Mouse (Mus musculus) heart, postnatal 36 days (tissue): ENCODE results near the gene Sox6. TPM values are rescaled to one million over a fixed set of nuclear protein-coding genes. Genes with fewer than 3 reads are reported as not detected.
A peak's percentile ranks its signal among the peaks of the same experiment; 100 is the strongest.

Experiments
- DNase-seq, 2 experiments: peaks; one replicate each; pipeline ENCODE4 v3.0.0; 2021 to 2022
- intact Hi-C: fragments of 180-260 bp; cut with DNase I; formaldehyde crosslinking; loops from one replicate; pipeline ENCODE4 v1.15.1; 2025
- total RNA-seq, 2 experiments: library from RNA; stranded (reverse); gene quantifications; 2 replicates each; pipeline ENCODE4 v1.2.3; 2021

Gene Sox6
- total RNA-seq, 2 experiments from 2014 or later: 24.0 to 30.4 TPM

GRCm38 (mm10) chr7:115691091-115691490, 347.5 kb downstream of the Sox6 start:
- DNase-seq: no peak

GRCm38 (mm10) chr7:115686687-115687086, 351.9 kb downstream of the Sox6 start:
- DNase-seq: no peak
- intact Hi-C loops: no loop called here

More at GRCm38 (mm10) chr7:115691091-115691490, 347.5 kb downstream of the Sox6 start:
- intact Hi-C loops: no loop called here

DNA sequence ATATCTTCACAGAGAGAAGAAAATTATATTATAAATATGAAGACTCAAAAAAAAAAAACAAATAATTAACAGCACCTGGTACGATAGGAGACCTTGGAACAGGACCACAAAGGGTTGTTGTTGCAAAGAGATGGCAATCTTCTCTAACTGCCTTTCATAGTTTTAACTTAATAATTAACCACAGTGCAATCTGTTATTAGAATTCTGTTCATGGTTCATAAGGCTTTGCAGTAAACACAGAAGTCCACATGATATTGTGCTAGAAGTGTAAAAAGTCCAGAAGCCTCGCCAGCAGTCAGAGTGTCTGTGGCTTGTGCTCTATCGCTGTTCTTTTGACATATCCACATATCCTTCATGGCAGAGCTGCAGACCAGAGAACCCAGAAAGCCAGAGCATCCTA, 354.5 kb downstream of the Sox6 start:
- intact Hi-C loops: no loop called here

DNA sequence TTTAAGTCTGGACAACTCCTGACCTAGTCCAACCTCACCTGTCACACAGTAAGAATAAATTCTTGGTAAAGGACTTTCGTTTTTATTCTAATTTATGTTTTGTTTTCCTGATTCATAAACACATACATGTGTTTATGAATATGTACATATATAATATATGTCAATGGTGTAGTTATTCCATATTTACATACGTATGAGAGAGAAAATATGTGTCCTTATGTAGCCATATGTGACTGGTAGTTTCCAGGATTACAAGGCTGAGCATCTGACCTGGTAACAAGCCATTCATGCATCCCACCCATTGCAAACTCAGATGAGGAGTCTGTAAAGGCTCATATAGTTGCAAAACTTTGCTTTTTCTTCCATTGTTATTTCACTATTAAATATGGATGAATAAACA, 366.8 kb downstream of the Sox6 start:
- DNase-seq: no peak

More for the DNA sequence above, 354.5 kb downstream of the Sox6 start:
- DNase-seq: no peak

DNA sequence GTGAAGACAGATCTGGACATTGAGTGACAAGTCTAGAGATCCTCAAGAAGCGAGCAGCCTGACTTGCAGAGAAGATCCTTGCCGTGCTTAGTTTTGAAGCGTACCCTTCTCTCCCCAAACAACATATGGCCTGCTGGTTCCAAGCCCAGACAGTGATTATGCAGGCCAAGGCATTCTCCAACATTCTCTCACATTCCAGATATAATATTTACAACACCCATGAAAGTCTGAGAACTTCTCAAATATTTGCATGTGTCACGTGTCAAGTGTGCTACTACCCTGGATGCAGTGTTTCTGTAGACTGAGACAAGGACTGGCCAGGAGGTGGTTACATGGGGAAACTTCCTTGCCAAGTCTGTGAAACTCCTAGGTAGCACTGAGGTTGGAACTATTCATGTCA, 367.3 kb downstream of the Sox6 start:
- DNase-seq: no peak
- intact Hi-C loops: no loop called here

More for the DNA sequence above, 366.8 kb downstream of the Sox6 start:
- intact Hi-C loops: no loop called here

- intact Hi-C loops: loop anchor here (5.0 kb wide), 1 partner anchor 368 kb away; the partner anchor contains the start of genes 1110004F10Rik and Sox6
- DNase-seq: peak in 1 of 2 experiments; percentile 10
Measured at GRCm38 (mm10) chr7:115669207-115670004, 369.2 kb downstream of the Sox6 start.

- intact Hi-C loops: loop anchor here (5.0 kb wide), 1 partner anchor 370 kb away; the partner anchor contains the start of genes 1110004F10Rik and Sox6
- DNase-seq: no peak
Measured at GRCm38 (mm10) chr7:115666686-115667382, 371.8 kb downstream of the Sox6 start.

- DNase-seq: no peak
- intact Hi-C loops: no loop called here
Measured at GRCm38 (mm10) chr7:115663399-115663798, 375.2 kb downstream of the Sox6 start.

- intact Hi-C loops: no loop called here
- DNase-seq: no peak
Measured at GRCm38 (mm10) chr7:115662121-115662520, 376.5 kb downstream of the Sox6 start.

GRCm38 (mm10) chr7:115646696-115647095, 391.9 kb downstream of the Sox6 start:
- DNase-seq: no peak
- intact Hi-C loops: no loop called here

GRCm38 (mm10) chr7:115645971-115646447, 392.6 kb downstream of the Sox6 start:
- DNase-seq: no peak
- intact Hi-C loops: no loop called here

DNA sequence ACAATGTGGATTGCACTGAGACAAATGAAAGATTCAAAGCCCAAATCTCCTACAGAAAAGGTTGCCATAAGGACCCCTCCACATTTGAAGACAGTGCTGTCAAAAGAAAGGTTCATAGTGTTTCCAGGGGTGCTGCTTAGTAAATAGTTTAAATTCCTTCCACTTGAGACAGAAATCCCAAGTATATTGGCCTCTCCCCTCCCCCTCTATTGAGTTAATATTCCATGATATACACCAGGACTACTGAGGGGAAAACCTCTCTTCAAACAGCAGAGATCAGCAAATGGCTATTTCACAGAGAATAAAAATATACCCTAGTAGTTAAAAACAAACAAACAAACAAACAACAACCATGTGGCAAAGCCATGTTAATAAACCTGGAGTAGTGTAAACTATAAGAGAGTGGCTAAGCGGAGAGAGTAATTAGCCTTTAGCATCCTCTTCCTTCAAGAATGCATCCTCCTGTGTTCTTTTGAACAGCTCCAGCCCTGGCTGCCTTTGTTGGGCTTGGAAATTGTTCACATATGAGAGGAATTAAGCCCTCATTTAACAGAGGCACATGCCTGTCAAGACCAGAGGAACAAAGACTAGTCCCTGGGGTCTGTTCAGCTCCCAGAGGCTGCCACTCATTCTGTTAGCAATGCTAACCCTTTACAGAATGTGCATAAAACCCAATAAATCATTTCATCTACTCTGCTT, 393.2 kb downstream of the Sox6 start:
- intact Hi-C loops: no loop called here
- DNase-seq: no peak

GRCm38 (mm10) chr7:115630691-115631090, 407.9 kb downstream of the Sox6 start:
- intact Hi-C loops: no loop called here
- no peak for DNase-seq

GRCm38 (mm10) chr7:115630287-115630686, 408.3 kb downstream of the Sox6 start:
- intact Hi-C loops: no loop called here
- no peak for DNase-seq

DNA sequence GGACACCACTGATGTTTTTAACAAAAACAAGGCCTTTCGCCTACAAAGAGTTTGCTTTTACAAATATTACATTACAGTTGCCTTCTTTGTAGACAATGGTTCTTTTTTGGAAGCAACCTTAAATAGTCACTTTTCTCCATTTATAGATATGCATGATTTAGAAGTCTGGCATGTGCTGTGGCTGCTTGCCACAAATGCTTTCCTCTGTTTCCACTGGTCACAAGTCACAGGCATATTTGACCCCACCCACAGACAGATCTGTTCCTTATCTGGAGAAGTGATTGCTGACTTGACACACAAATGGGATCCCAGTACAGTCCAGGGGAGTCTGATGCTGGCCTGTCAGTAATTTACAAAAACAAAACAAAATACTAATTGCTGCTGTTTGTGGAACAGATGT, 409.8 kb downstream of the Sox6 start:
- DNase-seq: no peak
- intact Hi-C loops: no loop called here

DNA sequence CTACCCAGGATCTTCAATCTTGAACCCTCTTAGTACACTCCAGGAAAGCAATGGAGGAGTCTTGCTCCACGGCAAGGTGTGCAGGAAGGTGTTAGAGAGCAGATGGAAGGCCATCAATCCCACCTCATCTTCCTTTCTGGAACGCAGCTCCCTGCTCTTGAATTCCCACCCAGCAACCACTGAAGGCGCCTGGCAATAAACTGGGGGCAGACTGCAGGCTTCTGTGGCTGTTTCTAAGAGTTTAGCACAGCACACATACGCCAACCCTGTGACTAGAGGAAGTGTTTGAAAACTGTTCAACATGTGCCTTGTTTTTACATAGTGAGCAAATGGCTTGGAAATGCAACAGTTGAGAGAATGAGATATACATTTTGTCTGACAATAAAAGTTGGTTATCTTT, 412.6 kb downstream of the Sox6 start:
- intact Hi-C loops: no loop called here
- no peak for DNase-seq

GRCm38 (mm10) chr7:115624907-115625552, 413.6 kb downstream of the Sox6 start:
- no peak for DNase-seq
- intact Hi-C loops: no loop called here

DNA sequence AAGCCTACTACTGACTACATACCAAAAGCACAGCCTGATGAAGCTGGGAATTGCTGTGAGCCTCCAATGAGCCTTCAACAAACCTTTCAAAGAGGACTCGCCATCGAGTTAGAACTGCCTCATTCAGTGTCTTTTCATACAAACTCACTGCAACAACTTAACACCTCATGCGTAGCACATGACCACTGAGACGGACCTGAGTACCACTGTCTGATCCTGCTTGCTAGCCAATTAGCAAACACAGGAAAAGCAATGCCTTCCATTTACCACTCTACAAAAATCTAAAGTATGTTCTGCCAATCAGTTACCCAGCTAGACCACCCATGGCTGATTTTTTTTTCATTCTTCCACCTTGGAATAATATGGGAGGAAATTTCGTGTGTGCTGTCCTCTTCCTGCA, 414.1 kb downstream of the Sox6 start:
- DNase-seq: no peak
- intact Hi-C loops: no loop called here

DNA sequence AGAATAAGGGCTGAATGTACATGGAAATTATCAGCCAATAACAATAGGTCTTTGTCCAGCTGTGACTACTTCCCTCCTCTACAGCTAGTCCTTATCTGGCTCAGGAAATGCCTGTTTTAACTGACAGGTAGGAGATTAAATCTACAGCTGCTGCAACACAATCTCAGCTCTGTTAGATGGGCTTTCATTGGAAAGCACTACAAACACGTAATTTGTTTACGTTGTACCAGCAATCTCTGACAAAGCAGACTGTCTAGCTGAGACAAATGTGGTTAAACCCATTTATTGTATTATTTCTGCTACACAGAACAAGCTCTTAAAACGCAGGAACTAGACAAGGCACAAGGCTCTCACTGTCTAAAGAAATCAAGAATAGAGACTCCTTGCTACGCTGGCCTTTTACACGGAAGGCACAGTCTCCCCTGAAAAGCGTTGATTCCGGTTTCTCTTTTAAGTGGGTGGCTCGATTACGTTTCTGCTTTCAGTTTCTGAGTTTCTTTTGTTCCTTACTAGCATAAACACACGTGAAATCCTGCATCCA, 422.8 kb downstream of the Sox6 start:
- DNase-seq: peak; percentile 27 to 36
- intact Hi-C loops: no loop called here

GRCm38 (mm10) chr7:115607485-115607884, 431.1 kb downstream of the Sox6 start:
- intact Hi-C loops: loop anchor here (2.0 kb wide), 1 partner anchor 15 kb away; no protein-coding TSS in a partner anchor
- DNase-seq: no peak
